Mouse (Mus musculus) liver, embryonic 13.5 days (tissue): ENCODE measurements around the gene Pxmp4. TPM values are rescaled to one million over a fixed set of nuclear protein-coding genes. Genes with fewer than 3 reads are reported as not detected.
A peak's percentile ranks its signal among the peaks of the same experiment; 100 is the strongest.

Experiments used
- ATAC-seq: fragments of 200-750 bp; cut with Nextera tagmentation; 2 replicates; pipeline ENCODE4 v1.8.0; 2017; ENCODE audit warnings: low read depth, mild to moderate bottlenecking, moderate number of reproducible peaks, moderate library complexity
- DNase-seq: peaks from one replicate; pipeline ENCODE4 v3.0.0; 2022
- H3K27ac ChIP-seq: fragments of 300-500 bp; sonication (generic); 2 replicates; pipeline ENCODE4 v1.5.1; 2015; ENCODE audit warnings: moderate library complexity, mild to moderate bottlenecking, inconsistent platforms
- H3K27me3 ChIP-seq: fragments of 300-500 bp; sonication (generic); 2 replicates; pipeline ENCODE4 v1.6.1; 2015; ENCODE audit warnings: mild to moderate bottlenecking, inconsistent platforms
- H3K36me3 ChIP-seq: fragments of 300-500 bp; sonication (generic); 2 replicates; pipeline ENCODE4 v1.6.1; 2015; ENCODE audit warnings: mild to moderate bottlenecking, inconsistent platforms
- H3K4me1 ChIP-seq: fragments of 300-500 bp; sonication (generic); replicated peaks from 2 replicates; pipeline ENCODE4 v1.6.1; 2015; ENCODE audit warnings: inconsistent platforms
- H3K4me2 ChIP-seq: fragments of 300-500 bp; sonication (generic); 2 replicates; pipeline ENCODE4 v1.6.1; 2015; ENCODE audit warnings: inconsistent platforms, mild to moderate bottlenecking, moderate library complexity
- H3K4me3 ChIP-seq: fragments of 300-500 bp; sonication (generic); replicated peaks from 2 replicates; pipeline ENCODE4 v1.5.1; 2015; ENCODE audit warnings: mild to moderate bottlenecking, inconsistent platforms
- H3K9ac ChIP-seq: fragments of 300-500 bp; sonication (generic); 2 replicates; pipeline ENCODE4 v1.6.1; 2015; ENCODE audit warnings: mild to moderate bottlenecking, inconsistent platforms
- H3K9me3 ChIP-seq: fragments of 300-500 bp; sonication (generic); replicated peaks from 2 replicates; pipeline ENCODE4 v1.6.1; 2016; ENCODE audit warnings: inconsistent platforms
- WGBS: fragments of 180-500 bp; shearing (Covaris S2); methylation state at CpG from one replicate; pipeline ENCODE4 v1.1.7; 2015; ENCODE audit not compliant: insufficient replicate concordance; 5-methylcytosine and 5-hydroxymethylcytosine counted together
- polyA plus RNA-seq: library from polyadenylated mRNA; unstranded; fragments of >200 nt; fragmentation: Nextera tagmentation; extraction: Ambion mirVana; gene quantifications from 2 replicates; pipeline ENCODE4 v1.2.1, GENCODE M21; 2015

The Pxmp4 gene
- polyA plus RNA-seq = 26.8 and 28.9 TPM in 2 replicates

DNA sequence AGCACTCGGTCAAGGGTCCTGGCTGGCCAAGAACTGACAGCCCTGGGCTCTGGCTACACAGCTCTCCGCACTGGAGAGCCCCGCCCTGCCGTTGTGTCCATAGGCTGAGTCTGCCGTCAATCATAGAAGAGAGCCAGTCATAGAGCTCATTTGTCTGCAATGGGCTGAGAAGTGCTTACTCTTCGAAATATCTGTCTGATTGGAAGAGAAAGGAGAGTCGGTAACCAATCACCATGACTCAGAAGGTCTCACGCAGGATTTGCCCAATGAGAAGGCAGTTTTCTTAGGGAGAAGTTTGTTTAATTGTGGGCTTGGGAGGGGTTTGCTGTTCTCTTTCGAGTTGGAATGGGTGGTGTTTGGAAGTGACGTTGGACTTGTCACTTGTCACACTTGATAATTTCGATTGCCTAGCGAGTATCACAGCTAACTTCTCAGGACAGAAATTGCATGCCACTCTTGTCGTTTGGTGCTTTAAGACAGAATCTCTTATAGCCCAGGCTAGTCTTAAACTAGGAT lies at the start of gene Pxmp4:
TSS of gene Pxmp4 (minus strand) at position 71 of the 516 bp plus-strand sequence.
- Histone ChIP-seq H3K4me3 (peak within 1 kb of the TSS; percentile 78), H3K4me2 (peak within 1 kb of the TSS; percentile 80), H3K4me1 (peaks cover 50% of the 10 kb centered on the region), H3K27ac (peak within 1 kb of the TSS; percentile 91), H3K9me3 (no peaks in the 10 kb centered on the region), H3K36me3 (no peaks in the 10 kb centered on the region), H3K9ac (peak within 1 kb of the TSS; percentile 91), H3K27me3 (no peaks in the 10 kb centered on the region)
- WGBS = under 1% methylated on average over 13 of the region's 13 CpGs
- DNase-seq (peak; percentile 98), ATAC-seq (peak; percentile 100)

DNA sequence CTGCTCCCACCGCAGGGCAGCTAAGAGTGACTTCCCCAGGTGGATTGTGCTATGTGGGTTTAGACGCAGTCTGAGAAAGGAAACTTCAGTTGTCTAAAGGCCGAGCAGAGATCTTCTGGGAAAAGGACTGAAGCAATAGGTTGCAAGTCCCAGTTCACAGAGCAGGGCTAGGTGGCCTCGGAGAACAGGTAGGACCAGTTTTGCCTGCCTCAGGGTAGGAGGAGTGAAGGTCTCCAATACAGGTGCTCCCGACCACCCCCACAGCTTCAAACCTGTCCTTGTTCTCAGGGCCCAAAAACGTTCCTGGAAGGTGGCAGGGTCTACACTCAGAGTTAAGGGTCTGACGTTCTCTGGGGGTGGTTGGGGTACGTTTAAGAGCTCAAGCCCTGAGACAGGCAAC lies 47.9 kb upstream of the Pxmp4 start, which contains the start of gene Chmp4b:
TSS of gene Chmp4b (plus strand) at position 343 of the 400 bp plus-strand sequence.
- WGBS = 41% methylated on average over 8 of the region's 8 CpGs
- Histone ChIP-seq H3K9me3 (no peaks in the 10 kb centered on the region), H3K27me3 (no peaks in the 10 kb centered on the region), H3K4me3 (no peak within 1 kb of the TSS), H3K36me3 (no peaks in the 10 kb centered on the region), H3K27ac (no peak within 1 kb of the TSS), H3K4me1 (peaks cover 19% of the 10 kb centered on the region), H3K4me2 (no peak within 1 kb of the TSS), H3K9ac (no peak within 1 kb of the TSS)
- no peak for ATAC-seq
- no peak for DNase-seq

DNA sequence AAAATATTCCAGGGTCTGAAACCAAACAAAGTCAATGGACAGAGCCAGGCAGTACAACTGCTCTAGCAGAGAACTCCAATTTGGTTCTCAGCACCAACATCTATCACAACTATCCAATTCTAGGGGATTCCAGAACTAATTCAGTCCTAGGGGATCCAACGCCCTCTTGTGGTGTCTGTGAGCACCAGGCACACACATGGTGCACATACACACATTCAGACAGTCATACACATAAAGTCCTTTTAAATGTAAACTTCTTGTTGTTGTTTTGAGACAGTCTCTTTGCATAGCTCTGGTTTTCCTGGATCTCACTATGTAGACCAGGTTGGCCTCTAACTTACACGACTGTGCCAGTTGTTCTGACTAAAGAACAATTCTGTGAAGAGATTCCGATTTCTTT lies 46.9 kb upstream of the Pxmp4 start:
- no peak for DNase-seq
- H3K4me1 ChIP-seq = peaks cover 10% of the 10 kb centered on the region
- no peaks in the 10 kb centered on the region for H3K27me3 ChIP-seq
- 74% methylated on average over 3 of the region's 3 CpGs for whole genome bisulfite sequencing
- no peak for ATAC-seq
- no peak overlapping the region for H3K4me3 ChIP-seq
- peaks cover 8% of the 10 kb centered on the region for H3K36me3 ChIP-seq
- no peak overlapping the region for H3K9ac ChIP-seq
- no peaks in the 10 kb centered on the region for H3K9me3 ChIP-seq
- no peak overlapping the region for H3K4me2 ChIP-seq
- no peak overlapping the region for H3K27ac ChIP-seq

DNA sequence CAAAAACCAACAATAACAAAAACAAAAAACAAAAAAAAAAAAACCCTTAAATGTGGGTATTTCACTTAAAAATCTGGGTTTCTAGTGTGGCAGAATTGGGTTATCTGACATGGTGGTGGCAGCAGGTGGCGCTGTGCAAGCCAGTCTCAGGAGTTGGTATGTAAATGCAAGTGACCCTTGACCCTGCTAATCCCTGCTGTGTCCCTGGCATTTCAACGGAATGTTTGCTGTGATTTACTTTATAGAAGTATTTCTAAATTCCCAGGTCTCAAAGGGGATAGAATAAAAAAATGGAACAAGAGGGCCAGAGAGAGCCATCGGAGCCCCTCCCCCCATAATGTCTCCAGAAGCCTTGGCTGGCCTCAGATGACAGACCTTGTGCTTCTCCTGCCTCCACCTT lies 44.6 kb upstream of the Pxmp4 start:
- H3K4me1 ChIP-seq = peaks cover 12% of the 10 kb centered on the region
- no peaks in the 10 kb centered on the region for H3K9me3 ChIP-seq
- H3K36me3 ChIP-seq = peaks cover 23% of the 10 kb centered on the region
- no peak overlapping the region for H3K4me2 ChIP-seq
- H3K27me3 ChIP-seq = no peaks in the 10 kb centered on the region
- no peak for ATAC-seq
- WGBS = 27% methylated on average over 3 of the region's 3 CpGs
- no peak overlapping the region for H3K9ac ChIP-seq
- no peak overlapping the region for H3K4me3 ChIP-seq
- no peak for DNase-seq
- no peak overlapping the region for H3K27ac ChIP-seq

DNA sequence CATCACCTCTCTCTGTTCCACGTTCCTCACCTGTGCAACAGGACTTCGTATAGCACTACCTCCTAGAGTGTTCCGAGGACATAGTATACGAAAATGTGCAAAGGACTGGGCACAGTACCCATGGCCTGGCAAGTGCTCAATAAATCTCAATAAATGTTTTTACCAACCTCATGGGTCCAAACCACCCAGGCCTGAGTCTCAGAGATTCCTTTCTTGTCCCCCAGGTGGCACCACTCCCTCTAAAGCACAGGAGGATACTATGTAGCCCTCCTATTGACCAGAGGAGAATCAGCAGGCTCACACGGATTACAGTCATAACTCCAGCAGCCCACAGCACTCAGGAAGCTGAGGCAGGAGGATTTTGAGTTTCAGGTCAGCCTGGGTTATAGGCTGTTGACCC lies 43.1 kb upstream of the Pxmp4 start:
- 74% methylated on average over 5 of the region's 5 CpGs for WGBS
- DNase-seq (no peak), ATAC-seq (peak; percentile 49; the same call in 1 of the 2 replicates)
- H3K9me3 ChIP-seq = no peaks in the 10 kb centered on the region
- H3K27ac ChIP-seq = no peak overlapping the region
- peaks cover 31% of the 10 kb centered on the region for H3K36me3 ChIP-seq
- H3K27me3 ChIP-seq = no peaks in the 10 kb centered on the region
- H3K9ac ChIP-seq = no peak overlapping the region
- H3K4me1 ChIP-seq = peaks cover 25% of the 10 kb centered on the region
- H3K4me2 ChIP-seq = no peak overlapping the region
- H3K4me3 ChIP-seq = no peak overlapping the region

DNA sequence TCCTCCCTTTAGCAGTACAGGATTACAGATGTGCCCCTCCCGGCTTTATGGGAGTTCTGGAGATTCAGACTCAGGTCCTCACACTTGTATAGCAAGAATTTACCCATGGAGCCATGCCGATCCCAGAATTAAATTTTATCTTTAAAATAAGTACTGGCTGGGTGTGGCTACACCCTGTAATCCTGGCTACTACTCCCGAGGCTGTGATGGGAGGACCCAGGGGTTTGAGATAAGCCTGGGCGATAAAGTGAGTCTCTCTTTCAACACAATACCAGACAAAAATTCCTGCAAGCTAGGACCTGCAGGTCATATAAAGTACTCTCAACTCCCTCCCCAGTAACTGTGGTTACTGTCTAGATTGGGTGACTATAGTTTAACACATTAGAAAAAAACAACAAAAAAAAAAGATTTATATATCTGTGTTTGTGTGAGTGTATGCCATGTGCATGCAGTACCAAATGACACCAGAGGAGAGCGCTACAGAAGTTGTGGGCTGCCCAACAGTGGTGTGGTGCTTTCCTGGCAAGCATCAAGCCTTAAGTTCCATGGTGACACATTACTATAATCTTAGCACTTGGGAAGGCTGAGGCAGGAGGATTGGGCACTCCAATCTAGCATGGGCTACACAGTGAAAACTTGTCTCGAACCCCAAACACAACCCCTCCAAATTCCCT lies 39.3 kb upstream of the Pxmp4 start:
- H3K36me3 ChIP-seq = peaks cover 59% of the 10 kb centered on the region
- peaks cover 6% of the 10 kb centered on the region; the same call in 1 of the 2 replicates for H3K9me3 ChIP-seq
- H3K27ac ChIP-seq = peak overlapping the region; percentile 35
- H3K4me1 ChIP-seq = peaks cover 26% of the 10 kb centered on the region
- 43% methylated on average over 6 of the region's 6 CpGs for WGBS
- H3K9ac ChIP-seq = no peak overlapping the region
- DNase-seq (no peak), ATAC-seq (peak; percentile 41; the same call in 1 of the 2 replicates)
- no peak overlapping the region for H3K4me2 ChIP-seq
- no peaks in the 10 kb centered on the region for H3K27me3 ChIP-seq
- no peak overlapping the region for H3K4me3 ChIP-seq

DNA sequence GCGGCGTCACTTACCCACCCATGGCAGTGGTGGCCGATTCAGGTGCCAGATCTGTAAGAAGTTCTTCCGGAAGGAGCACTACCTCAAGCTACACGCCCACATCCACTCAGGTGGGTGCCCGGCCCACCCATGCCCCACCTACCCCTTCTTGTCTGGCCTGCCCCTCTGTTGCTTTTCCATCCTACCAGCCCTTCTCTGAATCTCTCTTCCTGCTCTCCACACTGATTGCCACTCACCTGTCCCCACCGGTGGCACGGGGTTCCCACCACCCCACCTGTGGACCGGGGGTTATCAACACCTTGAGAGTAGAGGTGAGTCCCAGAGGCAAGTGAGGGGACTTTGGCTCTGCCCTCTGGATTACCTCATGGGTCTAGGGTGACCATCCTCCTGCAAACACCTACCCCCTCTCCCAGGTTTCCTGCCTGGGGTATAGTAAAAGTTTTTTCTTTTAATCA lies 38.5 kb upstream of the Pxmp4 start:
- Histone ChIP-seq H3K27me3 (no peaks in the 10 kb centered on the region), H3K27ac (no peak overlapping the region), H3K9ac (no peak overlapping the region), H3K4me3 (no peak overlapping the region), H3K4me1 (peaks cover 26% of the 10 kb centered on the region), H3K9me3 (peaks cover 6% of the 10 kb centered on the region; the same call in 1 of the 2 replicates), H3K36me3 (peaks cover 66% of the 10 kb centered on the region), H3K4me2 (no peak overlapping the region)
- no peak for ATAC-seq
- DNase-seq = no peak
- 87% methylated on average over 9 of the region's 9 CpGs for WGBS

DNA sequence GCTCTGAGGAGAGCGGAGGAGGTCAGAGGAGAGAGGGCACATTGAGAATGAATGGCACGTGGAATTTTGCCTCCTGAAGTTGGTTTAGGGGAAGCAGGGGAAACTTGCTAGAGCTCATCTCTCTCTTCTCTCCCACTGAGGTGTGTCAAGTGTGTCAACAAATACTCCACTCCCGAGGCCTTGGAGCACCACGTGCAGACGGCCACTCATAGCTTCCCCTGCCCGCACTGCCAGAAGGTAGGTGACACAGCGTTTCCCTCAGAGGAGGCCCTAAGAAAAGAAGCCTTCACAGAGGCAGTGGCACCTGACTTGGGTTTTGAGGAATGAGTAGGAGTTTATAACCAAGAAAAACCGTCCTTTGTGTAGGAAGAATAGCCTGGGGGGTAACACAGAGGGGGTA lies 37.7 kb upstream of the Pxmp4 start:
- Histone ChIP-seq H3K4me1 (peaks cover 27% of the 10 kb centered on the region), H3K9ac (no peak overlapping the region), H3K9me3 (peaks cover 6% of the 10 kb centered on the region; the same call in 1 of the 2 replicates), H3K4me3 (no peak overlapping the region), H3K27me3 (no peaks in the 10 kb centered on the region), H3K27ac (peak overlapping the region; percentile 29; the same call in 1 of the 2 replicates), H3K36me3 (peaks cover 66% of the 10 kb centered on the region), H3K4me2 (no peak overlapping the region)
- DNase-seq = no peak
- ATAC-seq = no peak
- WGBS = 74% methylated on average over 8 of the region's 8 CpGs

DNA sequence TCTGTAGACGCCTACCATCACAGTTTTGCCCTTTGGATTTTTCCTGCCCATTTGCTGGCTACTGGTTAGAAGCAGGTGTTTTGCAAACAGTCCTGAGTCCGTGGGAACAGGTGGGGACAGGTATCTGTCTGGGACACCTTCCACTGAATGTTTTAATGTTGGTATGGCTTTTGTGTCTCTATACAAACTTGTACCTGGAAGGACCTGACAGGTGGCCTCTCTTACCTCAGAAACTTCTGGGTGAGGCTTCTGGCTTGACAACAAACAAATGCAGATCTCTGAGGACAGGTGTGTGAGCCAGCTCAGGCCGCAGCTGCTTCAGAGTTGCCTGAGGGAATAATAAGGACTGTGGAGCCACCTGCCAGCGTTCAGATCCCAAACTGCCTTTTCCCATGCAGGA lies 35.6 kb upstream of the Pxmp4 start:
- H3K9me3 ChIP-seq = peaks cover 6% of the 10 kb centered on the region; the same call in 1 of the 2 replicates
- H3K9ac ChIP-seq = no peak overlapping the region
- no peak for DNase-seq
- WGBS = 90% methylated on average over 4 of the region's 4 CpGs
- peaks cover 48% of the 10 kb centered on the region for H3K4me1 ChIP-seq
- 0 out of 2 replicates have a peak overlapping the region, but pooled peaks have one; percentile 66 for H3K27ac ChIP-seq
- no peak overlapping the region for H3K4me3 ChIP-seq
- H3K27me3 ChIP-seq = no peaks in the 10 kb centered on the region
- H3K36me3 ChIP-seq = peaks cover 48% of the 10 kb centered on the region
- no peak for ATAC-seq
- no peak overlapping the region for H3K4me2 ChIP-seq

DNA sequence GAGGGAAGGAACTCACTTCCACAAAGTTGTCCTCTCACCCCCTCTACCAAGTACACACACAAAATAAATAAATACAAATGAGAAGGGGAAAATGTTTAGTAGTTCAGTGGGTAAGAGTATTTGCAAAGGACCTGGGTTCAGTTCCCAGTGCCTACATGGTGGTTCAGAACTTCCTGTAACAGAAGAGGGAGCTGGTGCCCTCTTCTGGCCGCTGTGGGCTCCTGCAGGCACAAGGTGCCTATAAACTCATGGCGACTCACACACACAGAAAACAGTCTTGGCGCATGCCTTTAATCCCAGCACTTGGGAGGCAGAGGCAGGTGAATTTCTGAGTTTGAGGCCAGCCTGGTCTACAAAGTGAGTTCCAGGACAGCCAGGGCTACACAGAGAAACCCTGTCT lies 35.0 kb upstream of the Pxmp4 start:
- Histone ChIP-seq H3K27me3 (no peaks in the 10 kb centered on the region), H3K4me3 (no peak overlapping the region), H3K27ac (no peak overlapping the region), H3K4me1 (peaks cover 51% of the 10 kb centered on the region), H3K9ac (no peak overlapping the region), H3K36me3 (peaks cover 43% of the 10 kb centered on the region), H3K4me2 (no peak overlapping the region), H3K9me3 (peaks cover 6% of the 10 kb centered on the region; the same call in 1 of the 2 replicates)
- no peak for DNase-seq
- ATAC-seq = no peak
- WGBS = 91% methylated on average over 3 of the region's 3 CpGs

DNA sequence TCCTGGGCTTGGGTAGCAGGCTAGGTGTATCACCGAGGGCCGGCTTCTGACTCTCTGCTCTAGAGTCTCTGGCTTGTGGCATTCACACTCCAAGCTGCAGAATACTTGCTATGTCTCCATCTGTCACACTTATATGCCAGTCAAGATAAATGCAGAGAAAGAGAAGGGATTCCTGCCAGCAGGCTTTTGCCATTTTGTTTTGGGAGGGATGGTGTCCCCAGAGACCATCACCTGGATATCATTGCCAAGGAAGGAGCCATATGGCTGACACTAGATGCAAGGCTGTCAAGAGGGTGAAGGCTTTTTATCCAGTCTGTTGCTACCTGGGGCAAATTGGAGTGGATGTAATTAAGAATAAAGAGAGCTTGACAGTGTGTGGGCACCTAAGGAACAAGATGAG lies 32.3 kb upstream of the Pxmp4 start:
- 92% methylated on average over 2 of the region's 2 CpGs for WGBS
- no peaks in the 10 kb centered on the region for H3K27me3 ChIP-seq
- H3K27ac ChIP-seq = peak overlapping the region; percentile 100
- peaks cover 6% of the 10 kb centered on the region; the same call in 1 of the 2 replicates for H3K9me3 ChIP-seq
- DNase-seq (no peak), ATAC-seq (no peak)
- H3K4me2 ChIP-seq = 0 out of 2 replicates have a peak overlapping the region, but pooled peaks have one; percentile 76
- peak overlapping the region; percentile 11; the same call in 1 of the 2 replicates for H3K9ac ChIP-seq
- H3K4me3 ChIP-seq = no peak overlapping the region
- peaks cover 32% of the 10 kb centered on the region for H3K36me3 ChIP-seq
- peaks cover 38% of the 10 kb centered on the region for H3K4me1 ChIP-seq
